Mouse (Mus musculus): ENCODE results near the gene Zfp207. TPM values are rescaled to one million over a fixed set of nuclear protein-coding genes. Genes with fewer than 3 reads are reported as not detected.
"Not testable (repeated sequence)": the region's sequence is repeated elsewhere in the genome, so short reads cannot be mapped to it uniquely, and the experiment has no call there.

The Zfp207 gene
- polyA plus RNA-seq, 1 experiment from 2014 or later = 244 TPM

GRCm38 (mm10) chr11:80421421-80422047 is 38.5 kb downstream of the Zfp207 start:
- H3K27ac ChIP-seq = no peak overlapping the region
- no peak for DNase-seq (ENCODE audit: low spot score)
- H3K4me1 ChIP-seq (replicated peaks) = no peaks in the 10 kb centered on the region
- no peaks in the 10 kb centered on the region for H3K27me3 ChIP-seq (ENCODE audit: insufficient read depth, poor library complexity, severe bottlenecking)
- no peak overlapping the region for H3K4me3 ChIP-seq
- 86% methylated on average over 7 of the region's 7 CpGs for WGBS
- H3K9me3 ChIP-seq = peaks cover 6% of the 10 kb centered on the region; the same call in 1 of the 2 replicates
- peaks cover 15% of the 10 kb centered on the region for H3K36me3 ChIP-seq

- Histone ChIP-seq H3K27me3 (ENCODE audit: insufficient read depth, poor library complexity, severe bottlenecking) (no peaks in the 10 kb centered on the region), H3K4me1 (replicated peaks) (peaks cover 4% of the 10 kb centered on the region), H3K9me3 (no peaks in the 10 kb centered on the region), H3K27ac (no peak overlapping the region), H3K4me3 (no peak overlapping the region), H3K36me3 (no peaks in the 10 kb centered on the region)
- WGBS = 79% methylated on average over 2 of the region's 2 CpGs
- DNase-seq (ENCODE audit: low spot score) = no peak
Observed at GRCm38 (mm10) chr11:80424691-80425090, 41.6 kb downstream of the Zfp207 start.

- no peaks in the 10 kb centered on the region for H3K9me3 ChIP-seq
- no peaks in the 10 kb centered on the region for H3K36me3 ChIP-seq
- H3K27ac ChIP-seq = no peak overlapping the region
- H3K27me3 ChIP-seq (ENCODE audit: insufficient read depth, poor library complexity, severe bottlenecking) = no peaks in the 10 kb centered on the region
- WGBS = 61% methylated on average over 5 of the region's 5 CpGs
- DNase-seq (ENCODE audit: low spot score) = no peak
- H3K4me1 ChIP-seq (replicated peaks) = peaks cover 10% of the 10 kb centered on the region
- no peak overlapping the region for H3K4me3 ChIP-seq
Observed at GRCm38 (mm10) chr11:80425247-80425778, 42.2 kb downstream of the Zfp207 start.

- not testable (repeated sequence) for H3K9me3 ChIP-seq; DNase-seq (ENCODE audit: low spot score); H3K36me3 ChIP-seq; H3K27ac ChIP-seq; H3K27me3 ChIP-seq (ENCODE audit: insufficient read depth, poor library complexity, severe bottlenecking); H3K4me3 ChIP-seq
- H3K4me1 ChIP-seq (replicated peaks) = peaks cover 10% of the 10 kb centered on the region
- WGBS = 81% methylated on average over 16 of the region's 16 CpGs
Observed at GRCm38 (mm10) chr11:80426029-80426813, 43.1 kb downstream of the Zfp207 start.

- Histone ChIP-seq H3K4me1 (replicated peaks) (peaks cover 10% of the 10 kb centered on the region), H3K27ac (peak within 1 kb of the TSS; percentile 97), H3K36me3 (peaks cover 18% of the 10 kb centered on the region), H3K9me3 (no peaks in the 10 kb centered on the region), H3K27me3 (ENCODE audit: insufficient read depth, poor library complexity, severe bottlenecking) (no peaks in the 10 kb centered on the region), H3K4me3 (peak within 1 kb of the TSS; percentile 100)
- DNase-seq (ENCODE audit: low spot score) = peak; percentile 97
- WGBS = under 1% methylated on average over 58 of the region's 58 CpGs
Observed at GRCm38 (mm10) chr11:80428381-80429008, 45.4 kb downstream of the Zfp207 start, which contains the start of gene Psmd11. Psmd11 (plus strand) TSS chr11:80428615.

GRCm38 (mm10) chr11:80429009-80429475 is 46.0 kb downstream of the Zfp207 start:
- H3K36me3 ChIP-seq = peaks cover 24% of the 10 kb centered on the region
- peak overlapping the region; percentile 97 for H3K27ac ChIP-seq
- no peak for DNase-seq (ENCODE audit: low spot score)
- no peaks in the 10 kb centered on the region for H3K9me3 ChIP-seq
- H3K4me1 ChIP-seq (replicated peaks) = peaks cover 10% of the 10 kb centered on the region
- peak overlapping the region; percentile 100 for H3K4me3 ChIP-seq
- no peaks in the 10 kb centered on the region for H3K27me3 ChIP-seq (ENCODE audit: insufficient read depth, poor library complexity, severe bottlenecking)
- WGBS = 0% methylated on average over 37 of the region's 37 CpGs

GRCm38 (mm10) chr11:80429500-80430166 is 46.6 kb downstream of the Zfp207 start:
- peak overlapping the region; percentile 100 for H3K4me3 ChIP-seq
- H3K27me3 ChIP-seq (ENCODE audit: insufficient read depth, poor library complexity, severe bottlenecking) = no peaks in the 10 kb centered on the region
- peaks cover 29% of the 10 kb centered on the region for H3K36me3 ChIP-seq
- WGBS = 63% methylated on average over 14 of the region's 14 CpGs
- no peaks in the 10 kb centered on the region for H3K9me3 ChIP-seq
- peaks cover 10% of the 10 kb centered on the region for H3K4me1 ChIP-seq (replicated peaks)
- no peak for DNase-seq (ENCODE audit: low spot score)
- peak overlapping the region; percentile 97 for H3K27ac ChIP-seq

- Histone ChIP-seq H3K36me3 (peaks cover 37% of the 10 kb centered on the region), H3K9me3 (no peaks in the 10 kb centered on the region), H3K27me3 (ENCODE audit: insufficient read depth, poor library complexity, severe bottlenecking) (no peaks in the 10 kb centered on the region), H3K4me3 (no peak overlapping the region), H3K27ac (no peak overlapping the region), H3K4me1 (replicated peaks) (peaks cover 10% of the 10 kb centered on the region)
- no peak for DNase-seq (ENCODE audit: low spot score)
- 97% methylated on average over 3 of the region's 3 CpGs for WGBS
Observed at GRCm38 (mm10) chr11:80430366-80430910, 47.4 kb downstream of the Zfp207 start.

- H3K4me3 ChIP-seq = no peak overlapping the region
- no peak for DNase-seq (ENCODE audit: low spot score)
- WGBS = 91% methylated on average over 3 of the region's 3 CpGs
- no peak overlapping the region for H3K27ac ChIP-seq
- no peaks in the 10 kb centered on the region for H3K27me3 ChIP-seq (ENCODE audit: insufficient read depth, poor library complexity, severe bottlenecking)
- no peaks in the 10 kb centered on the region for H3K4me1 ChIP-seq (replicated peaks)
- H3K36me3 ChIP-seq = peaks cover 99% of the 10 kb centered on the region
- H3K9me3 ChIP-seq = no peaks in the 10 kb centered on the region
Observed at GRCm38 (mm10) chr11:80446916-80447315, 63.8 kb downstream of the Zfp207 start.

GRCm38 (mm10) chr11:80449859-80450258 is 66.8 kb downstream of the Zfp207 start:
- Histone ChIP-seq H3K4me1 (replicated peaks) (no peaks in the 10 kb centered on the region), H3K27ac (no peak overlapping the region), H3K36me3 (peaks cover 98% of the 10 kb centered on the region), H3K4me3 (no peak overlapping the region), H3K27me3 (ENCODE audit: insufficient read depth, poor library complexity, severe bottlenecking) (no peaks in the 10 kb centered on the region), H3K9me3 (no peaks in the 10 kb centered on the region)
- WGBS = 93% methylated on average over 2 of the region's 2 CpGs
- no peak for DNase-seq (ENCODE audit: low spot score)

GRCm38 (mm10) chr11:80452242-80452641 is 69.2 kb downstream of the Zfp207 start:
- 92% methylated on average over 3 of the region's 3 CpGs for WGBS
- no peaks in the 10 kb centered on the region for H3K9me3 ChIP-seq
- H3K27me3 ChIP-seq (ENCODE audit: insufficient read depth, poor library complexity, severe bottlenecking) = no peaks in the 10 kb centered on the region
- H3K27ac ChIP-seq = no peak overlapping the region
- H3K4me3 ChIP-seq = no peak overlapping the region
- no peak for DNase-seq (ENCODE audit: low spot score)
- peaks cover 97% of the 10 kb centered on the region for H3K36me3 ChIP-seq
- no peaks in the 10 kb centered on the region for H3K4me1 ChIP-seq (replicated peaks)

- no peaks in the 10 kb centered on the region for H3K4me1 ChIP-seq (replicated peaks)
- no peaks in the 10 kb centered on the region for H3K27me3 ChIP-seq (ENCODE audit: insufficient read depth, poor library complexity, severe bottlenecking)
- peaks cover 97% of the 10 kb centered on the region for H3K36me3 ChIP-seq
- H3K4me3 ChIP-seq = no peak overlapping the region
- H3K27ac ChIP-seq = no peak overlapping the region
- DNase-seq (ENCODE audit: low spot score) = no peak
- H3K9me3 ChIP-seq = no peaks in the 10 kb centered on the region
- 98% methylated on average over 1 of the region's 1 CpGs for WGBS
Observed at GRCm38 (mm10) chr11:80453198-80453597, 70.1 kb downstream of the Zfp207 start.

All from hindbrain, embryonic 10.5 days (tissue).